In genomic region chr16:87700395-87700765, GRCm38 (mm10) we compare ENCODE assay signal across 8 mouse cellular contexts. TPM values are rescaled to one million over a fixed set of nuclear protein-coding genes. Genes with fewer than 3 reads are reported as not detected.
DNase-seq lines count a peak whose midpoint lies in the region; ATAC-seq and TF ChIP-seq lines count a peak whose summit lies in the region.

No protein-coding gene starts in this region.

- no peak for DNase-seq in lung, embryonic 14.5 days
- no peak for DNase-seq in lung, postnatal 10 days
- DNase-seq in limb, embryonic 10.5 days (ENCODE audit: low spot score) = no peak
- no peak for DNase-seq in layer of hippocampus, postnatal 14 days (ENCODE audit: low spot score in 2 of 2)
- DNase-seq in cerebellum, adult 11 months = no peak

- no peaks in the 10 kb centered on the region for H3K36me3 ChIP-seq in lung, embryonic 14.5 days (ENCODE audit: insufficient read depth)
- H3K36me3 ChIP-seq in limb, embryonic 10.5 days = no peaks in the 10 kb centered on the region
- H3K36me3 ChIP-seq in neural tube, embryonic 14.5 days (ENCODE audit: control insufficient read depth, insufficient read depth, low read length) = no peaks in the 10 kb centered on the region

- TF ChIP-seq POLR2A in embryonic fibroblast, embryonic 13.5 days (IDR thresholded peaks at IDR 0.05; ENCODE audit: low read depth, low read length) = no peak

- no peaks in the 10 kb centered on the region for H3K27me3 ChIP-seq in lung, embryonic 14.5 days (ENCODE audit: insufficient read depth, low read length)
- H3K27me3 ChIP-seq in limb, embryonic 10.5 days (ENCODE audit: low read depth, poor library complexity, severe bottlenecking) = no peaks in the 10 kb centered on the region; the same call in 1 of the 2 replicates
- no peaks in the 10 kb centered on the region for H3K27me3 ChIP-seq in neural tube, embryonic 14.5 days (ENCODE audit: control insufficient read depth, insufficient read depth, low read length)

- WGBS in lung, embryonic 14.5 days = 26% methylated on average over 3 of the region's 3 CpGs
- 49% methylated on average over 3 of the region's 3 CpGs for WGBS in limb, embryonic 10.5 days
- 33% methylated on average over 3 of the region's 3 CpGs for WGBS in neural tube, embryonic 14.5 days

- ATAC-seq in lung, embryonic 14.5 days (ENCODE audit: insufficient read depth) = no peak
- no peak for ATAC-seq in neural tube, embryonic 14.5 days (ENCODE audit: low read depth)
- no peak for ATAC-seq in inflammation-experienced regulatory T-cells, adult 6 months

- peak overlapping the region; percentile 95 for H3K9ac ChIP-seq in lung, embryonic 14.5 days
- peak overlapping the region; percentile 97 for H3K9ac ChIP-seq in neural tube, embryonic 14.5 days (replicated peaks; ENCODE audit: low read depth, low read length)

- no peak overlapping the region for H3K27ac ChIP-seq in lung, embryonic 14.5 days (ENCODE audit: low read depth)
- H3K27ac ChIP-seq in embryonic fibroblast, embryonic 13.5 days (ENCODE audit: insufficient read depth, low read length) = peak overlapping the region; percentile 96
- peak overlapping the region; percentile 98; the same call in 1 of the 2 replicates for H3K27ac ChIP-seq in limb, embryonic 10.5 days
- H3K27ac ChIP-seq in neural tube, embryonic 14.5 days (ENCODE audit: low read depth, low read length) = peak overlapping the region; percentile 89

- H3K4me1 ChIP-seq in lung, embryonic 14.5 days (ENCODE audit: insufficient read depth) = no peaks in the 10 kb centered on the region
- H3K4me1 ChIP-seq in embryonic fibroblast, embryonic 13.5 days (ENCODE audit: control insufficient read depth, insufficient read depth, low read length) = no peaks in the 10 kb centered on the region
- H3K4me1 ChIP-seq in limb, embryonic 10.5 days = peaks cover 29% of the 10 kb centered on the region
- H3K4me1 ChIP-seq in neural tube, embryonic 14.5 days (ENCODE audit: control insufficient read depth, insufficient read depth, low read length) = peaks cover 13% of the 10 kb centered on the region; the same call in 1 of the 2 replicates

- H3K4me3 ChIP-seq in lung, embryonic 14.5 days (ENCODE audit: low read depth, low read length) = peak overlapping the region; percentile 81
- peak overlapping the region; percentile 99 for H3K4me3 ChIP-seq in embryonic fibroblast, embryonic 13.5 days (ENCODE audit: insufficient read depth, low read length)
- peak overlapping the region; percentile 95 for H3K4me3 ChIP-seq in limb, embryonic 10.5 days
- peak overlapping the region; percentile 86 for H3K4me3 ChIP-seq in neural tube, embryonic 14.5 days (ENCODE audit: low read depth, low read length)

- no peaks in the 10 kb centered on the region for H3K9me3 ChIP-seq in lung, embryonic 14.5 days (ENCODE audit: low read depth, low read length)
- no peaks in the 10 kb centered on the region for H3K9me3 ChIP-seq in limb, embryonic 10.5 days (replicated peaks)
- H3K9me3 ChIP-seq in neural tube, embryonic 14.5 days (ENCODE audit: control insufficient read depth, low read length) = no peaks in the 10 kb centered on the region

- peak overlapping the region; percentile 69 for H3K4me2 ChIP-seq in lung, embryonic 14.5 days
- peak overlapping the region; percentile 80 for H3K4me2 ChIP-seq in neural tube, embryonic 14.5 days (ENCODE audit: low read depth, low read length)

- no peak for TF ChIP-seq CTCF in lung, embryonic 14.5 days (IDR thresholded peaks at IDR 0.05; ENCODE audit: low read depth)
- no peak for TF ChIP-seq CTCF in embryonic fibroblast, embryonic 13.5 days (IDR thresholded peaks at IDR 0.05; ENCODE audit: borderline replicate concordance, insufficient read depth, low read length)

RNA-seq across cellular contexts. Expression of gene Bach1, which starts 1.6 kb away (rescaled TPM):
- polyA plus RNA-seq in lung, embryonic 14.5 days (2014; fragmentation: Nextera tagmentation; extraction: Ambion mirVana) = 8.3 and 8.9 TPM in 2 replicates
- 35.1 and 48.0 TPM in 2 replicates for polyA plus RNA-seq in embryonic fibroblast, embryonic 13.5 days (2011; ENCODE audit: insufficient read length, low read depth, missing spikeins)
- 12.5 and 15.4 TPM in 2 replicates for polyA plus RNA-seq in limb, embryonic 10.5 days (2016; fragmentation: Nextera tagmentation; extraction: Ambion mirVana)
- 21.7 and 22.4 TPM in 2 replicates for polyA plus RNA-seq in neural tube, embryonic 14.5 days (2014; fragmentation: Nextera tagmentation; extraction: Ambion mirVana)
- total RNA-seq in layer of hippocampus, postnatal 14 days (2021) = 10 to 100 TPM; 14.5 to 15.6 TPM
- polyA plus RNA-seq in inflammation-experienced regulatory T-cells, adult 6 months (2017; shearing (Covaris generic)) = 1 to 10 TPM; 1.6 to 3.7 (median 3.5) TPM
